Mouse (Mus musculus) cerebellum, adult 18-20 months (tissue): ENCODE data around the gene Scarb2.
"Not testable (repeated sequence)": the region's sequence is repeated elsewhere in the genome, so short reads cannot be mapped to it uniquely, and the experiment has no call there.

Experiments
- DNase-seq, 2 experiments: peaks; one replicate each; pipeline ENCODE4 v3.0.0; 2021

The Scarb2 gene

GRCm38 (mm10) chr5:92506733-92507132 is at the start of gene Scarb2:
TSS of gene Scarb2 (minus strand) at chr5:92506833.
- no peak for DNase-seq

- no peak for DNase-seq
Measured at GRCm38 (mm10) chr5:92555905-92556304, 49.3 kb upstream of the Scarb2 start.

GRCm38 (mm10) chr5:92554891-92555511 is 48.4 kb upstream of the Scarb2 start, which contains the start of gene Fam47e:
TSS of gene Fam47e (plus strand) at chr5:92555069.
- no peak for DNase-seq

GRCm38 (mm10) chr5:92554443-92554842 is 47.8 kb upstream of the Scarb2 start:
- no peak for DNase-seq

GRCm38 (mm10) chr5:92553939-92554338 is 47.3 kb upstream of the Scarb2 start:
- no peak for DNase-seq

GRCm38 (mm10) chr5:92552611-92553010 is 46.0 kb upstream of the Scarb2 start:
- DNase-seq = no peak

GRCm38 (mm10) chr5:92539698-92540097 is 33.1 kb upstream of the Scarb2 start:
- DNase-seq = no peak

GRCm38 (mm10) chr5:92524821-92525258 is 18.2 kb upstream of the Scarb2 start:
- DNase-seq = no peak

- not testable (repeated sequence) for DNase-seq
Measured at GRCm38 (mm10) chr5:92521131-92521530, 14.5 kb upstream of the Scarb2 start.

- DNase-seq = no peak
Measured at GRCm38 (mm10) chr5:92512066-92512465, 5.4 kb upstream of the Scarb2 start.

- no peak for DNase-seq
Measured at GRCm38 (mm10) chr5:92511256-92511655, 4.6 kb upstream of the Scarb2 start.

GRCm38 (mm10) chr5:92508853-92509252 is 2.2 kb upstream of the Scarb2 start:
- no peak for DNase-seq

GRCm38 (mm10) chr5:92506301-92506729 is 318 bp downstream of the Scarb2 start:
- peak; percentile 43 to 61 for DNase-seq

GRCm38 (mm10) chr5:92505402-92505865 is 1.2 kb downstream of the Scarb2 start:
- DNase-seq = peak; percentile 97 to 98

GRCm38 (mm10) chr5:92504676-92505400 is 1.8 kb downstream of the Scarb2 start:
- no peak for DNase-seq

- DNase-seq = no peak
Measured at GRCm38 (mm10) chr5:92503856-92504618, 2.6 kb downstream of the Scarb2 start.

- DNase-seq = no peak
Measured at GRCm38 (mm10) chr5:92503356-92503847, 3.2 kb downstream of the Scarb2 start.

GRCm38 (mm10) chr5:92499378-92499777 is 7.3 kb downstream of the Scarb2 start:
- DNase-seq = no peak

GRCm38 (mm10) chr5:92498661-92499060 is 8.0 kb downstream of the Scarb2 start:
- DNase-seq = peak; percentile 60 to 81

- DNase-seq = no peak
Measured at GRCm38 (mm10) chr5:92498225-92498624, 8.4 kb downstream of the Scarb2 start.

GRCm38 (mm10) chr5:92495771-92496409 is 10.7 kb downstream of the Scarb2 start:
- no peak for DNase-seq

GRCm38 (mm10) chr5:92495291-92495690 is 11.3 kb downstream of the Scarb2 start:
- no peak for DNase-seq

GRCm38 (mm10) chr5:92493423-92493822 is 13.2 kb downstream of the Scarb2 start:
- DNase-seq = no peak
